Mouse (Mus musculus): ENCODE results near the gene Wsb1. TPM values are rescaled to one million over a fixed set of nuclear protein-coding genes. Genes with fewer than 3 reads are reported as not detected.
A peak's percentile ranks its signal among the peaks of the same experiment; 100 is the strongest.

Gene Wsb1
- polyA plus RNA-seq, 1 experiment from 2014 or later: 517 TPM

- peak; percentile 34; the same call in 1 of the 2 replicates for ATAC-seq
- H3K36me3 ChIP-seq: no peaks in the 10 kb centered on the region
- no peak overlapping the region for H3K4me3 ChIP-seq (replicated peaks)
- no peaks in the 10 kb centered on the region; the same call in 1 of the 2 replicates for H3K4me1 ChIP-seq (replicated peaks)
- H3K27me3 ChIP-seq: no peaks in the 10 kb centered on the region
- no peak overlapping the region for H3K27ac ChIP-seq
- peak overlapping the region; percentile 13; the same call in 1 of the 2 replicates for H3K4me2 ChIP-seq (replicated peaks)
- H3K9me3 ChIP-seq: no peaks in the 10 kb centered on the region
- 47% methylated on average over 18 of the region's 18 CpGs for WGBS
- H3K9ac ChIP-seq (replicated peaks): no peak overlapping the region
These were observed 29.8 kb downstream of the Wsb1 start for GRCm38 (mm10) chr11:79224562-79225280.

- Histone ChIP-seq H3K9me3 (no peaks in the 10 kb centered on the region), H3K4me2 (replicated peaks) (no peak overlapping the region), H3K27ac (no peak overlapping the region), H3K9ac (replicated peaks) (no peak overlapping the region), H3K4me1 (replicated peaks) (no peaks in the 10 kb centered on the region; the same call in 1 of the 2 replicates), H3K4me3 (replicated peaks) (no peak overlapping the region), H3K27me3 (no peaks in the 10 kb centered on the region), H3K36me3 (no peaks in the 10 kb centered on the region)
- no peak for ATAC-seq
- 92% methylated on average over 6 of the region's 6 CpGs for WGBS
These were observed 31.1 kb downstream of the Wsb1 start for GRCm38 (mm10) chr11:79223420-79223819.

- Histone ChIP-seq H3K27me3 (no peaks in the 10 kb centered on the region), H3K4me3 (replicated peaks) (no peak overlapping the region), H3K9ac (replicated peaks) (no peak overlapping the region), H3K9me3 (no peaks in the 10 kb centered on the region), H3K4me2 (replicated peaks) (no peak overlapping the region), H3K4me1 (replicated peaks) (no peaks in the 10 kb centered on the region; the same call in 1 of the 2 replicates), H3K27ac (no peak overlapping the region), H3K36me3 (no peaks in the 10 kb centered on the region)
- ATAC-seq: no peak
- 88% methylated on average over 6 of the region's 6 CpGs for WGBS
These were observed 31.8 kb downstream of the Wsb1 start for GRCm38 (mm10) chr11:79222661-79223060.

- Histone ChIP-seq H3K27me3 (no peaks in the 10 kb centered on the region), H3K36me3 (no peaks in the 10 kb centered on the region), H3K4me2 (replicated peaks) (no peak overlapping the region), H3K4me1 (replicated peaks) (no peaks in the 10 kb centered on the region; the same call in 1 of the 2 replicates), H3K4me3 (replicated peaks) (no peak overlapping the region), H3K9ac (replicated peaks) (no peak overlapping the region), H3K27ac (no peak overlapping the region), H3K9me3 (no peaks in the 10 kb centered on the region)
- WGBS: 75% methylated on average over 5 of the region's 5 CpGs
- no peak for ATAC-seq
These were observed 32.8 kb downstream of the Wsb1 start for GRCm38 (mm10) chr11:79221641-79222040.

GRCm38 (mm10) chr11:79218936-79219626 lies 35.4 kb downstream of the Wsb1 start:
- Histone ChIP-seq H3K4me1 (replicated peaks) (0 out of 2 replicates have a peak, but pooled peaks cover 1% of the 10 kb centered on the region), H3K4me3 (replicated peaks) (no peak overlapping the region), H3K27me3 (no peaks in the 10 kb centered on the region), H3K9ac (replicated peaks) (no peak overlapping the region), H3K27ac (no peak overlapping the region), H3K36me3 (no peaks in the 10 kb centered on the region), H3K4me2 (replicated peaks) (no peak overlapping the region), H3K9me3 (no peaks in the 10 kb centered on the region)
- ATAC-seq: no peak
- WGBS: 81% methylated on average over 8 of the region's 8 CpGs

GRCm38 (mm10) chr11:79218061-79218460 lies 36.4 kb downstream of the Wsb1 start:
- H3K27ac ChIP-seq: no peak overlapping the region
- H3K9ac ChIP-seq (replicated peaks): no peak overlapping the region
- no peaks in the 10 kb centered on the region for H3K27me3 ChIP-seq
- no peak overlapping the region for H3K4me3 ChIP-seq (replicated peaks)
- no peaks in the 10 kb centered on the region for H3K9me3 ChIP-seq
- no peaks in the 10 kb centered on the region for H3K36me3 ChIP-seq
- 87% methylated on average over 1 of the region's 1 CpGs for WGBS
- ATAC-seq: no peak
- H3K4me2 ChIP-seq (replicated peaks): no peak overlapping the region
- 0 out of 2 replicates have a peak, but pooled peaks cover 2% of the 10 kb centered on the region for H3K4me1 ChIP-seq (replicated peaks)

- WGBS: 84% methylated on average over 6 of the region's 6 CpGs
- H3K27me3 ChIP-seq: no peaks in the 10 kb centered on the region
- no peak for ATAC-seq
These were observed 37.3 kb downstream of the Wsb1 start for GRCm38 (mm10) chr11:79217133-79217532.

GRCm38 (mm10) chr11:79215539-79215938 lies 38.9 kb downstream of the Wsb1 start:
- Histone ChIP-seq H3K9me3 (no peaks in the 10 kb centered on the region), H3K9ac (replicated peaks) (no peak overlapping the region), H3K4me2 (replicated peaks) (no peak overlapping the region), H3K4me3 (replicated peaks) (no peak overlapping the region), H3K36me3 (no peaks in the 10 kb centered on the region), H3K27ac (no peak overlapping the region), H3K27me3 (no peaks in the 10 kb centered on the region), H3K4me1 (replicated peaks) (0 out of 2 replicates have a peak, but pooled peaks cover 2% of the 10 kb centered on the region)
- WGBS: 90% methylated on average over 2 of the region's 2 CpGs
- ATAC-seq: no peak

More at GRCm38 (mm10) chr11:79217133-79217532, 37.3 kb downstream of the Wsb1 start:
- H3K4me3 ChIP-seq (replicated peaks): no peak overlapping the region
- no peak overlapping the region for H3K9ac ChIP-seq (replicated peaks)
- 0 out of 2 replicates have a peak, but pooled peaks cover 2% of the 10 kb centered on the region for H3K4me1 ChIP-seq (replicated peaks)
- no peaks in the 10 kb centered on the region for H3K36me3 ChIP-seq
- H3K9me3 ChIP-seq: no peaks in the 10 kb centered on the region
- no peak overlapping the region for H3K4me2 ChIP-seq (replicated peaks)
- H3K27ac ChIP-seq: no peak overlapping the region

- 12% methylated on average over 14 of the region's 14 CpGs for WGBS
- no peak overlapping the region for H3K9ac ChIP-seq (replicated peaks)
- ATAC-seq: peak; percentile 83
These were observed 40.5 kb downstream of the Wsb1 start for GRCm38 (mm10) chr11:79214015-79214418.

GRCm38 (mm10) chr11:79209882-79210471 lies 44.5 kb downstream of the Wsb1 start:
- no peaks in the 10 kb centered on the region for H3K27me3 ChIP-seq
- H3K4me1 ChIP-seq (replicated peaks): 0 out of 2 replicates have a peak, but pooled peaks cover 2% of the 10 kb centered on the region
- H3K9me3 ChIP-seq: no peaks in the 10 kb centered on the region
- no peaks in the 10 kb centered on the region for H3K36me3 ChIP-seq
- no peak overlapping the region for H3K4me2 ChIP-seq (replicated peaks)
- 88% methylated on average over 5 of the region's 5 CpGs for WGBS
- no peak overlapping the region for H3K9ac ChIP-seq (replicated peaks)
- H3K4me3 ChIP-seq (replicated peaks): no peak overlapping the region
- no peak overlapping the region for H3K27ac ChIP-seq
- ATAC-seq: no peak

More at GRCm38 (mm10) chr11:79214015-79214418, 40.5 kb downstream of the Wsb1 start:
- Histone ChIP-seq H3K27me3 (no peaks in the 10 kb centered on the region), H3K4me3 (replicated peaks) (no peak overlapping the region), H3K4me2 (replicated peaks) (no peak overlapping the region), H3K36me3 (no peaks in the 10 kb centered on the region), H3K27ac (no peak overlapping the region), H3K9me3 (no peaks in the 10 kb centered on the region), H3K4me1 (replicated peaks) (0 out of 2 replicates have a peak, but pooled peaks cover 2% of the 10 kb centered on the region)

- no peak overlapping the region for H3K27ac ChIP-seq
- H3K27me3 ChIP-seq: no peaks in the 10 kb centered on the region
- H3K9ac ChIP-seq (replicated peaks): no peak overlapping the region
- no peak for ATAC-seq
- H3K4me2 ChIP-seq (replicated peaks): no peak overlapping the region
- 69% methylated on average over 5 of the region's 5 CpGs for WGBS
- H3K4me1 ChIP-seq (replicated peaks): 0 out of 2 replicates have a peak, but pooled peaks cover 2% of the 10 kb centered on the region
- no peak overlapping the region for H3K4me3 ChIP-seq (replicated peaks)
- no peaks in the 10 kb centered on the region for H3K9me3 ChIP-seq
- H3K36me3 ChIP-seq: no peaks in the 10 kb centered on the region
These were observed 45.4 kb downstream of the Wsb1 start for GRCm38 (mm10) chr11:79209113-79209512.

GRCm38 (mm10) chr11:79208462-79208861 lies 46.0 kb downstream of the Wsb1 start:
- Histone ChIP-seq H3K4me1 (replicated peaks) (no peaks in the 10 kb centered on the region), H3K27ac (no peak overlapping the region), H3K36me3 (no peaks in the 10 kb centered on the region), H3K27me3 (no peaks in the 10 kb centered on the region), H3K4me3 (replicated peaks) (no peak overlapping the region), H3K4me2 (replicated peaks) (no peak overlapping the region), H3K9ac (replicated peaks) (no peak overlapping the region), H3K9me3 (no peaks in the 10 kb centered on the region)
- ATAC-seq: no peak
- 91% methylated on average over 4 of the region's 4 CpGs for WGBS
